Mouse (Mus musculus) megakaryocyte, embryonic 14.5 days (primary cell): ENCODE measurements around the gene Capn10.

Experiments
- FLI1 ChIP-seq: IDR thresholded peaks from 2 replicates; pipeline ENCODE4 v1.6.1; 2012; ENCODE audit warnings: low read length, inconsistent platforms, mixed read lengths
- GATA1 ChIP-seq: IDR thresholded peaks from 3 replicates; pipeline ENCODE4 v1.6.1; 2012; ENCODE audit warnings: mixed read lengths, low read length, inconsistent platforms, borderline replicate concordance

DNA sequence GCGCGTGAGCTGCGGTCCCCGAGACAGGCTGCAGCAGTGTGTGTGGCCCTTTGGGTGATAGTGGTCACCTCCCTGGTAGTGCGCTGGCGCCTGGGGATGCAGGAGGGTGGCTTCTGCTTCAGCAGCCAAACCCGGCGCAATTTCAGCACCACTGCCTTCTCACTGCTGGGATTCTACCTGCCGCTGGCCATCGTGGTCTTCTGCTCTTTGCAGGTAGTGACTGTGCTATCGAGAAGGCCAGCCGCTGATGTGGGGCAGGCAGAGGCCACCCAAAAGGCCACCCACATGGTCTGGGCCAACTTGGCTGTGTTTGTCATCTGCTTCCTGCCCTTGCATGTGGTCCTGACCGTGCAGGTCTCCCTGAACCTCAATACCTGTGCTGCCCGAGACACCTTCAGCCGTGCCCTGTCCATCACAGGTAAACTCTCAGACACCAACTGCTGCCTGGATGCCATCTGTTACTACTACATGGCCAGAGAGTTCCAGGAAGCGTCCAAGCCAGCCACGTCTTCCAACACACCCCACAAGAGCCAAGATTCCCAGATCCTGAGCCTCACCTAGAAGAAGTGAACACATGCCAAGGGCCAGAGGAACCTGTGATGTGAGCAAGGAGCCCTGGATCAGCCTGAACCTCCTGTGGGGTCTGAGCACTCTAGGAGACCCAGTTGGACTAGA is 48.9 kb downstream of the Capn10 start:
- TF ChIP-seq GATA1 (no peak), FLI1 (no peak)
